Mouse (Mus musculus): ENCODE measurements around the gene Nhsl1. TPM values are rescaled to one million over a fixed set of nuclear protein-coding genes. Genes with fewer than 3 reads are reported as not detected.

The Nhsl1 gene
- total and polyA plus RNA-seq, 3 experiments = not detected

DNA sequence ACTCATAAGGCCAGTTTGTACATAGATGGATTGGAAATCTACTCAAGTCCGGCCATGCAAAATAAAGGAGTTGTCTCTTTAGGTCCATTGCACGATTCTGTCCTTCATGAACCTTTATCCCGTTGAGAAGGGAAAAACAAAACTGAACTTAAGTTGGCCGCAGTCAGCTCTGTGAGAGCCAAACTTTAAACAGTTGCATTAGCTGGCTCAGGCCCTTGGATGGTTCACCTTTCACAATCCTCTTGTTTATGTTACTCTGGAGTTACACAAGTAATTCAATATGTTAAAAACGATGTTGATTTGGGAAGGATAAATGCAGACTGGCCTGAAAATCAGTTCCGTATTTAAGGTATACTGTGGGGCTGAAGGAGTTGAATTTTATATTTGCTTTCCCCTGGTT lies 116.7 kb downstream of the Nhsl1 start:
- Histone ChIP-seq H3K9me3 (replicated peaks; ENCODE audit: insufficient read depth, low read length) (no peaks in the 10 kb centered on the region), H3K36me3 (ENCODE audit: control insufficient read depth in 1 of 2, insufficient read depth in 2 of 2, low read length in 2 of 2) (no peaks in the 10 kb centered on the region), H3K9ac (ENCODE audit: control insufficient read depth, low read depth, low read length, poor library complexity, severe bottlenecking) (no peak overlapping the region), H3K4me3 (ENCODE audit: control insufficient read depth in 1 of 2, insufficient read depth in 1 of 2, low read depth in 2 of 2, low read length in 2 of 2) (no peak overlapping the region), H3K79me2 (ENCODE audit: control insufficient read depth, insufficient read depth, low read length, poor library complexity) (no peaks in the 10 kb centered on the region), H3K4me1 (ENCODE audit: control insufficient read depth in 1 of 2, insufficient read depth in 2 of 2, low read length in 2 of 2) (no peaks in the 10 kb centered on the region), H3K27ac (ENCODE audit: control insufficient read depth, low read depth, low read length) (no peak overlapping the region), H3K27me3 (ENCODE audit: control insufficient read depth in 1 of 2, insufficient read depth in 2 of 2, low read length in 2 of 2) (no peaks in the 10 kb centered on the region)
- no peak for DNase-seq (ENCODE audit: low read depth, low spot score)
- no peak for TF ChIP-seq MXI1 (IDR thresholded peaks at IDR 0.05; ENCODE audit: low read depth, low read length)
- no peak for TF ChIP-seq MAX (IDR thresholded peaks at IDR 0.05; ENCODE audit: low read length)
- TF ChIP-seq ZC3H11A (IDR thresholded peaks at IDR 0.05; ENCODE audit: low read depth, low read length) = no peak
- TF ChIP-seq POLR2AphosphoS2 (IDR thresholded peaks at IDR 0.05; ENCODE audit: low read length) = no peak
- no peak for TF ChIP-seq JUND (IDR thresholded peaks at IDR 0.05; ENCODE audit: low read depth, low read length)
- TF ChIP-seq USF1 (IDR thresholded peaks at IDR 0.05; ENCODE audit: low read depth, low read length) = no peak
- TF ChIP-seq RAD21 (IDR thresholded peaks at IDR 0.05; ENCODE audit: low read depth, low read length) = no peak
- TF ChIP-seq TCF12 (IDR thresholded peaks at IDR 0.05; ENCODE audit: low read depth, low read length) = no peak
- TF ChIP-seq NELFE (IDR thresholded peaks at IDR 0.05; ENCODE audit: low read depth, low read length) = no peak
- TF ChIP-seq KAT2A (conservative IDR thresholded peaks at IDR 0.05; ENCODE audit: low read depth, low read length) = no peak

- DNase-seq (ENCODE audit: low read depth, low spot score) = no peak
- Histone ChIP-seq H3K79me2 (ENCODE audit: control insufficient read depth, insufficient read depth, low read length, poor library complexity) (no peaks in the 10 kb centered on the region), H3K4me1 (ENCODE audit: control insufficient read depth in 1 of 2, insufficient read depth in 2 of 2, low read length in 2 of 2) (no peaks in the 10 kb centered on the region), H3K36me3 (ENCODE audit: control insufficient read depth in 1 of 2, insufficient read depth in 2 of 2, low read length in 2 of 2) (no peaks in the 10 kb centered on the region), H3K27ac (ENCODE audit: control insufficient read depth, low read depth, low read length) (no peak overlapping the region), H3K27me3 (ENCODE audit: control insufficient read depth in 1 of 2, insufficient read depth in 2 of 2, low read length in 2 of 2) (no peaks in the 10 kb centered on the region), H3K9me3 (replicated peaks; ENCODE audit: insufficient read depth, low read length) (no peaks in the 10 kb centered on the region), H3K9ac (ENCODE audit: control insufficient read depth, low read depth, low read length, poor library complexity, severe bottlenecking) (no peak overlapping the region), H3K4me3 (ENCODE audit: control insufficient read depth in 1 of 2, insufficient read depth in 1 of 2, low read depth in 2 of 2, low read length in 2 of 2) (no peak overlapping the region)
- TF ChIP-seq EP300 (IDR thresholded peaks at IDR 0.05; ENCODE audit: low read depth in 1 of 2, low read length in 2 of 2) (no peak), ELF1 (IDR thresholded peaks at IDR 0.05; ENCODE audit: low read depth, low read length) (no peak), MAZ (IDR thresholded peaks at IDR 0.05; ENCODE audit: low read depth, low read length) (no peak), GABPA (IDR thresholded peaks at IDR 0.05; ENCODE audit: low read depth, low read length) (no peak), ZMIZ1 (IDR thresholded peaks at IDR 0.05; ENCODE audit: low read depth, low read length) (no peak), SIN3A (IDR thresholded peaks at IDR 0.05; ENCODE audit: low read length) (no peak), CTCF (IDR thresholded peaks at IDR 0.05 in 2 of 3, conservative IDR thresholded peaks at IDR 0.05 in 1 of 3; ENCODE audit: control insufficient read depth in 1 of 3, insufficient read depth in 1 of 3, low read depth in 2 of 3, low read length in 3 of 3, poor library complexity in 1 of 3, severe bottlenecking in 1 of 3) (no peak), JUND (IDR thresholded peaks at IDR 0.05; ENCODE audit: low read depth, low read length) (no peak), MEF2A (IDR thresholded peaks at IDR 0.05; ENCODE audit: extremely low read depth, insufficient replicate concordance, low read depth, low read length, poor library complexity, severe bottlenecking) (no peak), RAD21 (IDR thresholded peaks at IDR 0.05; ENCODE audit: low read depth, low read length) (no peak), ZNF384 (IDR thresholded peaks at IDR 0.05; ENCODE audit: low read depth, low read length) (no peak), E2F4 (IDR thresholded peaks at IDR 0.05; ENCODE audit: borderline replicate concordance, low read depth, low read length) (no peak), TAL1 (IDR thresholded peaks at IDR 0.05; ENCODE audit: low read length) (no peak), POLR2A (IDR thresholded peaks at IDR 0.05; ENCODE audit: control insufficient read depth in 1 of 2, insufficient read depth in 1 of 2, low read depth in 1 of 2, low read length in 2 of 2, poor library complexity in 1 of 2) (no peak), CHD2 (IDR thresholded peaks at IDR 0.05; ENCODE audit: low read length) (no peak), MXI1 (IDR thresholded peaks at IDR 0.05; ENCODE audit: low read depth, low read length) (no peak), TCF12 (IDR thresholded peaks at IDR 0.05; ENCODE audit: low read depth, low read length) (no peak)
Measured at GRCm38 (mm10) chr10:18435938-18436337, 117.2 kb downstream of the Nhsl1 start.

Data from MEL (cell line).